Mouse (Mus musculus): ENCODE data around the gene Atp6v0a2. TPM values are rescaled to one million over a fixed set of nuclear protein-coding genes. Genes with fewer than 3 reads are reported as not detected.

Gene Atp6v0a2
- polyA plus RNA-seq, 1 experiment from 2014 or later = 32.0 TPM

- H3K36me3 ChIP-seq (ENCODE audit: control insufficient read depth, insufficient read depth, low read length) = peaks cover 55% of the 10 kb centered on the region
- H3K27ac ChIP-seq (ENCODE audit: low read length) = no peak overlapping the region
- H3K4me2 ChIP-seq (ENCODE audit: low read length) = no peak overlapping the region
- no peak overlapping the region for H3K9ac ChIP-seq (ENCODE audit: low read depth, low read length)
- no peaks in the 10 kb centered on the region for H3K4me1 ChIP-seq (ENCODE audit: control insufficient read depth, insufficient read depth, low read length)
- WGBS = 88% methylated on average over 7 of the region's 7 CpGs
- no peaks in the 10 kb centered on the region for H3K27me3 ChIP-seq (ENCODE audit: control insufficient read depth, insufficient read depth, low read depth, low read length)
- H3K9me3 ChIP-seq (replicated peaks; ENCODE audit: control insufficient read depth, low read length, poor library complexity, severe bottlenecking) = no peaks in the 10 kb centered on the region
- H3K4me3 ChIP-seq (ENCODE audit: low read depth, low read length) = no peak overlapping the region
- ATAC-seq = no peak
Measured at GRCm38 (mm10) chr5:124718396-124718795, 90.0 kb downstream of the Atp6v0a2 start.

- H3K27me3 ChIP-seq (ENCODE audit: control insufficient read depth, insufficient read depth, low read depth, low read length) = no peaks in the 10 kb centered on the region
- no peaks in the 10 kb centered on the region for H3K9me3 ChIP-seq (replicated peaks; ENCODE audit: control insufficient read depth, low read length, poor library complexity, severe bottlenecking)
- H3K4me1 ChIP-seq (ENCODE audit: control insufficient read depth, insufficient read depth, low read length) = peaks cover 3% of the 10 kb centered on the region; the same call in 1 of the 2 replicates
- H3K4me2 ChIP-seq (ENCODE audit: low read length) = no peak overlapping the region
- H3K36me3 ChIP-seq (ENCODE audit: control insufficient read depth, insufficient read depth, low read length) = peaks cover 37% of the 10 kb centered on the region
- no peak overlapping the region for H3K9ac ChIP-seq (ENCODE audit: low read depth, low read length)
- H3K27ac ChIP-seq (ENCODE audit: low read length) = no peak overlapping the region
- H3K4me3 ChIP-seq (ENCODE audit: low read depth, low read length) = no peak overlapping the region
- 94% methylated on average over 6 of the region's 6 CpGs for WGBS
- ATAC-seq = no peak
Measured at GRCm38 (mm10) chr5:124723125-124723524, 94.7 kb downstream of the Atp6v0a2 start.

- Histone ChIP-seq H3K9ac (ENCODE audit: low read depth, low read length) (peak within 1 kb of the TSS; percentile 48; the same call in 1 of the 2 replicates), H3K27me3 (ENCODE audit: control insufficient read depth, insufficient read depth, low read depth, low read length) (no peaks in the 10 kb centered on the region), H3K4me3 (ENCODE audit: low read depth, low read length) (no peak within 1 kb of the TSS), H3K9me3 (replicated peaks; ENCODE audit: control insufficient read depth, low read length, poor library complexity, severe bottlenecking) (no peaks in the 10 kb centered on the region), H3K4me2 (ENCODE audit: low read length) (peak within 1 kb of the TSS; percentile 49), H3K36me3 (ENCODE audit: control insufficient read depth, insufficient read depth, low read length) (peaks cover 30% of the 10 kb centered on the region), H3K4me1 (ENCODE audit: control insufficient read depth, insufficient read depth, low read length) (peaks cover 3% of the 10 kb centered on the region; the same call in 1 of the 2 replicates), H3K27ac (ENCODE audit: low read length) (no peak within 1 kb of the TSS)
- WGBS = 7% methylated on average over 29 of the region's 29 CpGs
- peak; percentile 77; the same call in 1 of the 2 replicates for ATAC-seq
Measured at GRCm38 (mm10) chr5:124724997-124725396, 96.6 kb downstream of the Atp6v0a2 start, which contains the start of gene Dnah10. Gene Dnah10, plus strand, starts transcription at chr5:124725085.

GRCm38 (mm10) chr5:124729662-124730206 is 101.4 kb downstream of the Atp6v0a2 start:
- Histone ChIP-seq H3K9ac (ENCODE audit: low read depth, low read length) (no peak overlapping the region), H3K9me3 (replicated peaks; ENCODE audit: control insufficient read depth, low read length, poor library complexity, severe bottlenecking) (no peaks in the 10 kb centered on the region), H3K27ac (ENCODE audit: low read length) (no peak overlapping the region), H3K4me3 (ENCODE audit: low read depth, low read length) (peak overlapping the region; percentile 18), H3K4me2 (ENCODE audit: low read length) (peak overlapping the region; percentile 37), H3K36me3 (ENCODE audit: control insufficient read depth, insufficient read depth, low read length) (no peaks in the 10 kb centered on the region), H3K4me1 (ENCODE audit: control insufficient read depth, insufficient read depth, low read length) (peaks cover 3% of the 10 kb centered on the region; the same call in 1 of the 2 replicates), H3K27me3 (ENCODE audit: control insufficient read depth, insufficient read depth, low read depth, low read length) (no peaks in the 10 kb centered on the region)
- no peak for ATAC-seq
- 19% methylated on average over 19 of the region's 21 CpGs for WGBS

- H3K9me3 ChIP-seq (replicated peaks; ENCODE audit: control insufficient read depth, low read length, poor library complexity, severe bottlenecking) = no peaks in the 10 kb centered on the region
- no peaks in the 10 kb centered on the region for H3K27me3 ChIP-seq (ENCODE audit: control insufficient read depth, insufficient read depth, low read depth, low read length)
- H3K9ac ChIP-seq (ENCODE audit: low read depth, low read length) = no peak overlapping the region
- no peak overlapping the region for H3K27ac ChIP-seq (ENCODE audit: low read length)
- 90% methylated on average over 12 of the region's 12 CpGs for WGBS
- H3K4me3 ChIP-seq (ENCODE audit: low read depth, low read length) = no peak overlapping the region
- ATAC-seq = no peak
- H3K4me1 ChIP-seq (ENCODE audit: control insufficient read depth, insufficient read depth, low read length) = no peaks in the 10 kb centered on the region
- H3K4me2 ChIP-seq (ENCODE audit: low read length) = no peak overlapping the region
- H3K36me3 ChIP-seq (ENCODE audit: control insufficient read depth, insufficient read depth, low read length) = no peaks in the 10 kb centered on the region
Measured at GRCm38 (mm10) chr5:124733961-124734360, 105.6 kb downstream of the Atp6v0a2 start.

GRCm38 (mm10) chr5:124741898-124742599 is 113.7 kb downstream of the Atp6v0a2 start:
- H3K36me3 ChIP-seq (ENCODE audit: control insufficient read depth, insufficient read depth, low read length) = no peaks in the 10 kb centered on the region
- no peaks in the 10 kb centered on the region; the same call in 1 of the 2 replicates for H3K9me3 ChIP-seq (replicated peaks; ENCODE audit: control insufficient read depth, low read length, poor library complexity, severe bottlenecking)
- no peak overlapping the region for H3K4me2 ChIP-seq (ENCODE audit: low read length)
- H3K27me3 ChIP-seq (ENCODE audit: control insufficient read depth, insufficient read depth, low read depth, low read length) = no peaks in the 10 kb centered on the region
- no peaks in the 10 kb centered on the region for H3K4me1 ChIP-seq (ENCODE audit: control insufficient read depth, insufficient read depth, low read length)
- 96% methylated on average over 21 of the region's 21 CpGs for WGBS
- H3K27ac ChIP-seq (ENCODE audit: low read length) = no peak overlapping the region
- H3K9ac ChIP-seq (ENCODE audit: low read depth, low read length) = no peak overlapping the region
- H3K4me3 ChIP-seq (ENCODE audit: low read depth, low read length) = no peak overlapping the region
- no peak for ATAC-seq

- no peak overlapping the region for H3K4me3 ChIP-seq (ENCODE audit: low read depth, low read length)
- no peak for ATAC-seq
- WGBS = 84% methylated on average over 3 of the region's 3 CpGs
Measured at GRCm38 (mm10) chr5:124743841-124744240, 115.5 kb downstream of the Atp6v0a2 start.

GRCm38 (mm10) chr5:124746220-124746619 is 117.8 kb downstream of the Atp6v0a2 start:
- Histone ChIP-seq H3K9me3 (replicated peaks; ENCODE audit: control insufficient read depth, low read length, poor library complexity, severe bottlenecking) (no peaks in the 10 kb centered on the region; the same call in 1 of the 2 replicates), H3K27ac (ENCODE audit: low read length) (no peak overlapping the region), H3K4me1 (ENCODE audit: control insufficient read depth, insufficient read depth, low read length) (no peaks in the 10 kb centered on the region), H3K27me3 (ENCODE audit: control insufficient read depth, insufficient read depth, low read depth, low read length) (no peaks in the 10 kb centered on the region), H3K9ac (ENCODE audit: low read depth, low read length) (no peak overlapping the region), H3K4me3 (ENCODE audit: low read depth, low read length) (no peak overlapping the region), H3K4me2 (ENCODE audit: low read length) (no peak overlapping the region), H3K36me3 (ENCODE audit: control insufficient read depth, insufficient read depth, low read length) (no peaks in the 10 kb centered on the region)
- ATAC-seq = no peak
- WGBS = 94% methylated on average over 15 of the region's 15 CpGs

More at GRCm38 (mm10) chr5:124743841-124744240, 115.5 kb downstream of the Atp6v0a2 start:
- no peaks in the 10 kb centered on the region for H3K27me3 ChIP-seq (ENCODE audit: control insufficient read depth, insufficient read depth, low read depth, low read length)
- no peaks in the 10 kb centered on the region; the same call in 1 of the 2 replicates for H3K9me3 ChIP-seq (replicated peaks; ENCODE audit: control insufficient read depth, low read length, poor library complexity, severe bottlenecking)
- no peaks in the 10 kb centered on the region for H3K36me3 ChIP-seq (ENCODE audit: control insufficient read depth, insufficient read depth, low read length)
- H3K27ac ChIP-seq (ENCODE audit: low read length) = no peak overlapping the region
- no peak overlapping the region for H3K9ac ChIP-seq (ENCODE audit: low read depth, low read length)
- no peaks in the 10 kb centered on the region for H3K4me1 ChIP-seq (ENCODE audit: control insufficient read depth, insufficient read depth, low read length)
- H3K4me2 ChIP-seq (ENCODE audit: low read length) = no peak overlapping the region

- H3K4me1 ChIP-seq (ENCODE audit: control insufficient read depth, insufficient read depth, low read length) = no peaks in the 10 kb centered on the region
- WGBS = 89% methylated on average over 18 of the region's 18 CpGs
- H3K36me3 ChIP-seq (ENCODE audit: control insufficient read depth, insufficient read depth, low read length) = no peaks in the 10 kb centered on the region
- no peaks in the 10 kb centered on the region for H3K9me3 ChIP-seq (replicated peaks; ENCODE audit: control insufficient read depth, low read length, poor library complexity, severe bottlenecking)
- H3K27me3 ChIP-seq (ENCODE audit: control insufficient read depth, insufficient read depth, low read depth, low read length) = no peaks in the 10 kb centered on the region
- no peak for ATAC-seq
- H3K27ac ChIP-seq (ENCODE audit: low read length) = no peak overlapping the region
- no peak overlapping the region for H3K4me2 ChIP-seq (ENCODE audit: low read length)
- no peak overlapping the region for H3K4me3 ChIP-seq (ENCODE audit: low read depth, low read length)
- no peak overlapping the region for H3K9ac ChIP-seq (ENCODE audit: low read depth, low read length)
Measured at GRCm38 (mm10) chr5:124748296-124748695, 119.9 kb downstream of the Atp6v0a2 start.

Data from midbrain, embryonic 16.5 days (tissue).